Mouse (Mus musculus): Measurements from ENCODE around the gene Slc45a2. TPM values are rescaled to one million over a fixed set of nuclear protein-coding genes. Genes with fewer than 3 reads are reported as not detected.
A peak's percentile ranks its signal among the peaks of the same experiment; 100 is the strongest.

Slc45a2 gene
- total and polyA plus RNA-seq, 3 experiments: not detected

GRCm38 (mm10) chr15:11036535-11037375, 36.2 kb downstream of the Slc45a2 start:
- 2% methylated on average over 49 of the region's 49 CpGs for WGBS
- Histone ChIP-seq H3K4me3 (peak overlapping the region; percentile 26), H3K27ac (no peak overlapping the region), H3K4me1 (ENCODE audit: control insufficient read depth, insufficient read depth, low read length) (no peaks in the 10 kb centered on the region; the same call in 1 of the 2 replicates), H3K27me3 (ENCODE audit: control insufficient read depth, insufficient read depth, low read length) (peaks cover 6% of the 10 kb centered on the region; the same call in 1 of the 2 replicates), H3K9ac (ENCODE audit: low read depth, low read length) (no peak overlapping the region), H3K36me3 (ENCODE audit: control insufficient read depth, insufficient read depth, low read length) (no peaks in the 10 kb centered on the region), H3K79me2 (replicated peaks; ENCODE audit: control insufficient read depth, insufficient read depth, low read length) (no peaks in the 10 kb centered on the region)
- no peak for TF ChIP-seq POLR2A (IDR thresholded peaks at IDR 0.05; ENCODE audit: insufficient read depth, low read depth, low read length)
- intact Hi-C loops (cut with DNase I): loop anchor here (10.0 kb wide), 1 partner anchor 208 kb away; no protein-coding TSS in a partner anchor
- DNase-seq: peak; percentile 9 to 25

GRCm38 (mm10) chr15:11037376-11037695, 36.8 kb downstream of the Slc45a2 start:
- TF ChIP-seq CTCF (IDR thresholded peaks at IDR 0.05) (no peak), POLR2A (IDR thresholded peaks at IDR 0.05; ENCODE audit: insufficient read depth, low read depth, low read length) (no peak), EP300 (IDR thresholded peaks at IDR 0.05; ENCODE audit: insufficient read depth, low read depth, low read length) (no peak)
- Histone ChIP-seq H3K4me3 (no peak overlapping the region), H3K9ac (ENCODE audit: low read depth, low read length) (no peak overlapping the region), H3K27ac (no peak overlapping the region), H3K4me1 (ENCODE audit: control insufficient read depth, insufficient read depth, low read length) (no peaks in the 10 kb centered on the region; the same call in 1 of the 2 replicates), H3K79me2 (replicated peaks; ENCODE audit: control insufficient read depth, insufficient read depth, low read length) (no peaks in the 10 kb centered on the region), H3K27me3 (ENCODE audit: control insufficient read depth, insufficient read depth, low read length) (peaks cover 6% of the 10 kb centered on the region; the same call in 1 of the 2 replicates), H3K36me3 (ENCODE audit: control insufficient read depth, insufficient read depth, low read length) (no peaks in the 10 kb centered on the region)
- WGBS: 7% methylated on average over 8 of the region's 8 CpGs
- no peak for DNase-seq
- intact Hi-C loops (cut with DNase I): loop anchor here (10.0 kb wide), 1 partner anchor 207 kb away; no protein-coding TSS in a partner anchor

GRCm38 (mm10) chr15:11037711-11038110, 37.2 kb downstream of the Slc45a2 start, which contains the start of gene Rxfp3:
Gene Rxfp3 (minus strand): TSS chr15:11037991.
- no peak within 1 kb of the TSS for H3K9ac ChIP-seq (ENCODE audit: low read depth, low read length)
- H3K4me3 ChIP-seq: peak within 1 kb of the TSS; percentile 26
- DNase-seq: peak in 1 of 2 experiments; percentile 20
- intact Hi-C loops (cut with DNase I): loop anchor here (1.0 to 10.0 kb wide), 2 partner anchors 207 to 283 kb away; no protein-coding TSS in a partner anchor
- no peak within 1 kb of the TSS for H3K27ac ChIP-seq
- no peaks in the 10 kb centered on the region for H3K36me3 ChIP-seq (ENCODE audit: control insufficient read depth, insufficient read depth, low read length)
- TF ChIP-seq EP300 (IDR thresholded peaks at IDR 0.05; ENCODE audit: insufficient read depth, low read depth, low read length) (no peak), CTCF (IDR thresholded peaks at IDR 0.05) (no peak), POLR2A (IDR thresholded peaks at IDR 0.05; ENCODE audit: insufficient read depth, low read depth, low read length) (no peak)
- H3K4me1 ChIP-seq (ENCODE audit: control insufficient read depth, insufficient read depth, low read length): no peaks in the 10 kb centered on the region; the same call in 1 of the 2 replicates
- H3K79me2 ChIP-seq (replicated peaks; ENCODE audit: control insufficient read depth, insufficient read depth, low read length): no peaks in the 10 kb centered on the region
- peaks cover 6% of the 10 kb centered on the region; the same call in 1 of the 2 replicates for H3K27me3 ChIP-seq (ENCODE audit: control insufficient read depth, insufficient read depth, low read length)
- 5% methylated on average over 16 of the region's 16 CpGs for WGBS

GRCm38 (mm10) chr15:11038476-11038875, 38.0 kb downstream of the Slc45a2 start:
- peak in 1 of 2 experiments; percentile 31 for DNase-seq
- TF ChIP-seq POLR2A (IDR thresholded peaks at IDR 0.05; ENCODE audit: insufficient read depth, low read depth, low read length) (no peak), CTCF (IDR thresholded peaks at IDR 0.05) (no peak; the same call in 1 of the 2 replicates), EP300 (IDR thresholded peaks at IDR 0.05; ENCODE audit: insufficient read depth, low read depth, low read length) (no peak)
- H3K9ac ChIP-seq (ENCODE audit: low read depth, low read length): no peak overlapping the region
- no peaks in the 10 kb centered on the region; the same call in 1 of the 2 replicates for H3K4me1 ChIP-seq (ENCODE audit: control insufficient read depth, insufficient read depth, low read length)
- no peak overlapping the region for H3K4me3 ChIP-seq
- H3K27ac ChIP-seq: no peak overlapping the region
- peaks cover 6% of the 10 kb centered on the region; the same call in 1 of the 2 replicates for H3K27me3 ChIP-seq (ENCODE audit: control insufficient read depth, insufficient read depth, low read length)
- intact Hi-C loops (cut with DNase I): loop anchor here (1.0 to 10.0 kb wide), 2 partner anchors 206 to 282 kb away; no protein-coding TSS in a partner anchor
- 1% methylated on average over 12 of the region's 12 CpGs for WGBS
- no peaks in the 10 kb centered on the region for H3K79me2 ChIP-seq (replicated peaks; ENCODE audit: control insufficient read depth, insufficient read depth, low read length)
- no peaks in the 10 kb centered on the region for H3K36me3 ChIP-seq (ENCODE audit: control insufficient read depth, insufficient read depth, low read length)

- H3K4me3 ChIP-seq: no peak overlapping the region
- no peaks in the 10 kb centered on the region for H3K36me3 ChIP-seq (ENCODE audit: control insufficient read depth, insufficient read depth, low read length)
- H3K4me1 ChIP-seq (ENCODE audit: control insufficient read depth, insufficient read depth, low read length): no peaks in the 10 kb centered on the region; the same call in 1 of the 2 replicates
- H3K27me3 ChIP-seq (ENCODE audit: control insufficient read depth, insufficient read depth, low read length): peaks cover 6% of the 10 kb centered on the region; the same call in 1 of the 2 replicates
- H3K79me2 ChIP-seq (replicated peaks; ENCODE audit: control insufficient read depth, insufficient read depth, low read length): no peaks in the 10 kb centered on the region
- H3K27ac ChIP-seq: no peak overlapping the region
- no peak for DNase-seq
- no peak overlapping the region for H3K9ac ChIP-seq (ENCODE audit: low read depth, low read length)
- WGBS: 21% methylated on average over 5 of the region's 5 CpGs
- TF ChIP-seq CTCF (IDR thresholded peaks at IDR 0.05) (no peak), POLR2A (IDR thresholded peaks at IDR 0.05; ENCODE audit: insufficient read depth, low read depth, low read length) (no peak), EP300 (IDR thresholded peaks at IDR 0.05; ENCODE audit: insufficient read depth, low read depth, low read length) (no peak)
- intact Hi-C loops (cut with DNase I): no loop called here
Observed at GRCm38 (mm10) chr15:11040067-11040466, 39.5 kb downstream of the Slc45a2 start.
